Mouse (Mus musculus) heart, embryonic 13.5 days (tissue): ENCODE measurements at regions not wholly inside any gene's neighbourhood (a gene's known extent, or its start where the extent isn't known, plus 50 kb on each side); places are given as distances from the start of the nearest gene placed in this dataset.
A peak's percentile ranks its signal among the peaks of the same experiment; 100 is the strongest.

Source experiments
- ATAC-seq: fragments of 200-750 bp; cut with Nextera tagmentation; 2 replicates; pipeline ENCODE4 v1.8.0; 2017; ENCODE audit warnings: moderate TSS enrichment; ENCODE audit not compliant: insufficient number of reproducible peaks, low FRiP score, low TSS enrichment; ENCODE audit errors: extremely low read depth
- H3K27ac ChIP-seq: fragments of 300-500 bp; sonication (generic); replicated peaks from 2 replicates; pipeline ENCODE4 v1.5.1; 2015; ENCODE audit warnings: moderate library complexity, mild to moderate bottlenecking, inconsistent platforms
- H3K27me3 ChIP-seq: fragments of 300-500 bp; sonication (generic); replicated peaks from 2 replicates; pipeline ENCODE4 v1.6.1; 2015; ENCODE audit warnings: mild to moderate bottlenecking, inconsistent platforms
- H3K36me3 ChIP-seq: fragments of 300-500 bp; sonication (generic); 2 replicates; pipeline ENCODE4 v1.6.1; 2015; ENCODE audit warnings: mild to moderate bottlenecking, inconsistent platforms
- H3K4me1 ChIP-seq: fragments of 300-500 bp; sonication (generic); 2 replicates; pipeline ENCODE4 v1.6.1; 2015; ENCODE audit warnings: inconsistent platforms
- H3K4me2 ChIP-seq: fragments of 300-500 bp; sonication (generic); 2 replicates; pipeline ENCODE4 v1.6.1; 2015; ENCODE audit warnings: inconsistent platforms, mild to moderate bottlenecking, moderate library complexity
- H3K4me3 ChIP-seq: fragments of 300-500 bp; sonication (generic); 2 replicates; pipeline ENCODE4 v1.5.1; 2015; ENCODE audit warnings: moderate library complexity, mild to moderate bottlenecking, inconsistent platforms
- H3K9ac ChIP-seq: fragments of 300-500 bp; sonication (generic); 2 replicates; pipeline ENCODE4 v1.6.1; 2015; ENCODE audit warnings: inconsistent platforms, mild to moderate bottlenecking, moderate library complexity
- H3K9me3 ChIP-seq: fragments of 300-500 bp; sonication (generic); 2 replicates; pipeline ENCODE4 v1.6.1; 2016; ENCODE audit warnings: inconsistent platforms
- WGBS: fragments of 180-500 bp; shearing (Covaris S2); methylation state at CpG from one replicate; pipeline ENCODE4 v1.1.7; 2015; ENCODE audit warnings: mixed read lengths; 5-methylcytosine and 5-hydroxymethylcytosine counted together

DNA sequence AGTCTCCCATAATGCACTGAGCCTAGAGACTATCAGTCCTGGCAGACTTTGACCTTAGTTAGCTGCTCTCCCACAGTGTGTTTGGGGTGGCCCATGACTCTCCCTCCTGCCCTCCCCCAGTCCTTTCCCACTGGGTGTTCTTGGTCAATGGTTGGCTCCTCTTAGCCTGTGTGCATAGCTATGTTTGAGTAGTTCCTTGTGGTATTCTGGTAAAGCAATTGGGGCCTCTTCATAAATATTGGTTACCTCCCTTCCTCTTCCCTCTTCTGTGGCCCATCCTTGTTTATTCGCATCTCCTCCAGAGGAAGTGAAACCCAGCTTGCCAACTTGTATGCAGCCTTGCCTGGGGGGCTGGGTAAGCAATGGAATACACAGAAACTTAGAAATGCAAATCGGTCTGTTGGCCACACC, 74.0 kb downstream of the Zfp706 start:
- Histone ChIP-seq H3K4me1 (peaks cover 19% of the 10 kb centered on the region), H3K4me3 (no peak overlapping the region), H3K27ac (no peak overlapping the region), H3K9me3 (no peaks in the 10 kb centered on the region), H3K36me3 (no peaks in the 10 kb centered on the region), H3K4me2 (no peak overlapping the region), H3K9ac (no peak overlapping the region), H3K27me3 (no peaks in the 10 kb centered on the region)
- WGBS: 62% methylated on average over 2 of the region's 2 CpGs
- no peak for ATAC-seq

DNA sequence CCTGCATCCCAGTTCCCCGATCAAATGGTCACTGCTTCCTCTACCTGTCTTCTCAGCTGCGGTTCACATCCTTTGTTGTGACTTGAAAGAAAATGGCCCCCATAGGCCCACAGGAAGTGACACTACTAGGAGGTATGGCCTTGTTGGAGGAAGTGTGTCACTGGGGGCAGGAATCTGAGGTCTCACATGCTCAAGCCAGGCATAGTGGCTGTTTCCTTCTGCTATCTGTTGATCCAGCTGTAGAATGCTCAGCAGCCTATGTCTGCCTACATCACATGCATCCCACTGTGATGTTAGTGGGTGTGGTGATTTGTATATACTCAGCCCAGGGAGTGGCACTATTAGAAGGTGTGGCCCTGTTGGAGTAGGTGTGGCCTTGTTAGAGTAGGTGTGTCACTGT, 76.1 kb downstream of the Zfp706 start:
- Histone ChIP-seq H3K4me3 (no peak overlapping the region), H3K9me3 (no peaks in the 10 kb centered on the region), H3K9ac (no peak overlapping the region), H3K4me1 (peaks cover 3% of the 10 kb centered on the region; the same call in 1 of the 2 replicates), H3K36me3 (no peaks in the 10 kb centered on the region), H3K4me2 (no peak overlapping the region), H3K27me3 (no peaks in the 10 kb centered on the region), H3K27ac (no peak overlapping the region)
- 67% methylated on average over 2 of the region's 2 CpGs for WGBS
- ATAC-seq: no peak

DNA sequence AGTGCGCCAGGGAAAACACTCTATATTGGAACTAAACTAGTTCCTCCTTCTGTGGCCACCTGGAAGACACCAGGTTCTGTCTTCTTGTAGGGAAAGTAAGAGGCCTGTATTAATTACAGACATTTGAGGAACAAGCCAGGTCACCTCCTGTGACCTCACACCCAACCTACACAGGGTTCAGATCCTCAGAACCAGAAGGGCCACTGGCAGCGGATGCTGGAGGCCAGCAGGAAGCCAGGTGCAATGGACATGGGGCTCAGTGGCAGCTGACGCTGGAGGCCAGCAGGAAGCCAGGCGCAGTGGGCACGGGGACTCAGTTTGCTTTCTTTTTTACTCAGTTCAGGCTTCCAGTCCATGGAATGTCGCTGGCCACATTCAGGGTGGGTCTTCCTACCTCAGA, 77.1 kb downstream of the Zfp706 start:
- 80% methylated on average over 6 of the region's 6 CpGs for WGBS
- ATAC-seq: no peak
- peaks cover 2% of the 10 kb centered on the region; the same call in 1 of the 2 replicates for H3K4me1 ChIP-seq

DNA sequence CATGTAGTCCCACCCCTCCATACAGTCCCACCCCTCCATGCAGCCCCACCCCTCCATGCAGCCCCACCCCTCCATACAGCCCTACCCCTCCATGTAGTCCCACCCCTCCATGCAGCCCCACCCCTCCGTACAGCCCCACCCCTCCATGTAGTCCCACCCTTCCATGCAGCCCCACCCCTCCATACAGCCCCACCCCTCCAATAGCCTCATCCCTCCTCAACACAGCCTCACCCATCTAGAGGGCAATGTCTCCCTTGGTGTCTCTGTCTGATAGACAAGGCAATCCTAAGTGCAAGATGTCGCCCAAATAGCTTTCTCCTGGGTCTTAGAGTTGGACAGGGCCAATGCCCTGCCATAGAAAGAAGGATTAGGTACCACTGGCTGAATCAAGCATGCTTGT, 77.8 kb downstream of the Zfp706 start:
- Histone ChIP-seq H3K4me2 (no peak overlapping the region), H3K27ac (no peak overlapping the region), H3K4me1 (peaks cover 2% of the 10 kb centered on the region; the same call in 1 of the 2 replicates), H3K4me3 (no peak overlapping the region), H3K9me3 (no peaks in the 10 kb centered on the region), H3K9ac (no peak overlapping the region), H3K36me3 (no peaks in the 10 kb centered on the region), H3K27me3 (no peaks in the 10 kb centered on the region)
- WGBS: 81% methylated on average over 1 of the region's 2 CpGs
- ATAC-seq: no peak

More for the DNA sequence above, 77.1 kb downstream of the Zfp706 start:
- Histone ChIP-seq H3K4me3 (no peak overlapping the region), H3K4me2 (no peak overlapping the region), H3K36me3 (no peaks in the 10 kb centered on the region), H3K27me3 (no peaks in the 10 kb centered on the region), H3K9ac (no peak overlapping the region), H3K27ac (no peak overlapping the region), H3K9me3 (no peaks in the 10 kb centered on the region)

DNA sequence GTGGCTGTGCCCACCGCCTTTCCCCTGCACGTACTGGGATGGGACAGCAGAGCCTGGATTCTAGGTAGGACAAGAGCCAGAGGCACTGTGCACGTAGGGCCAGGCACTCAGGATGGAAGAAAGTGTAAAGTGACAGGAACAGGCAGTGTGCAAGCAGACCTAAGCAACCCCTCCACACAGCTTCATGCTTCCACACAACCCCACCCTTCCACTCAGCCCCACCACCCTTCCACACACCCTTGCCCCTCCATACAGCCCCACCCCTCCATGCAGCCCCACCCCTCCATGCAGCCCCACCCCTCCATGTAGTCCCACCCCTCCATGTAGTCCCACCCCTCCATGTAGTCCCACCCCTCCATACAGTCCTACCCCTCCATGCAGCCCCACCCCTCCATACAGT, 78.5 kb downstream of the Zfp706 start:
- H3K4me1 ChIP-seq: peaks cover 9% of the 10 kb centered on the region
- H3K9ac ChIP-seq: no peak overlapping the region
- H3K27ac ChIP-seq: no peak overlapping the region
- H3K36me3 ChIP-seq: no peaks in the 10 kb centered on the region
- H3K4me3 ChIP-seq: no peak overlapping the region
- no peak overlapping the region for H3K4me2 ChIP-seq
- H3K9me3 ChIP-seq: no peaks in the 10 kb centered on the region
- no peak for ATAC-seq
- H3K27me3 ChIP-seq: no peaks in the 10 kb centered on the region
- 86% methylated on average over 3 of the region's 3 CpGs for WGBS

DNA sequence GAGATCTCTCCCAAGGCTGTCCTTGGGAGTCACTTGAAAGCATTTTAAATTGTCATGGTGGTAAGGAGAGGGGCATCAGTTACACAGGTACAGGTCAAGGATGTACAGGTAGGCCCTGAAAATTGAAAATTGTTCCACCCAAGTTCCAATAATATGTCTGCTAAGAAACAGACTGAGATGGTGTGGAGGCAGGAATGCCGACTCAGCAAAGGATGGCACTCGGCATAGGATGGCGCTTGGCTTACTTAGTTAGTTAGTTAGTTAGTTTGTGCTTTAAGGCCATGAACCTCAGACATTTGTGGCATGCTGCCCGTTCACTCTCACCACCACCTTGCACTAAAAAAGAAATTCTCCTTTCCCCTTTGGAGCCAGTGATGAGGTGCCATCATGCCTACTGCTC, 78.9 kb downstream of the Zfp706 start:
- 89% methylated on average over 4 of the region's 4 CpGs for WGBS
- no peak overlapping the region for H3K4me3 ChIP-seq
- no peaks in the 10 kb centered on the region for H3K27me3 ChIP-seq
- peaks cover 13% of the 10 kb centered on the region for H3K4me1 ChIP-seq
- H3K9me3 ChIP-seq: no peaks in the 10 kb centered on the region
- no peak overlapping the region for H3K9ac ChIP-seq
- H3K36me3 ChIP-seq: no peaks in the 10 kb centered on the region
- H3K27ac ChIP-seq: no peak overlapping the region
- no peak for ATAC-seq
- no peak overlapping the region for H3K4me2 ChIP-seq

DNA sequence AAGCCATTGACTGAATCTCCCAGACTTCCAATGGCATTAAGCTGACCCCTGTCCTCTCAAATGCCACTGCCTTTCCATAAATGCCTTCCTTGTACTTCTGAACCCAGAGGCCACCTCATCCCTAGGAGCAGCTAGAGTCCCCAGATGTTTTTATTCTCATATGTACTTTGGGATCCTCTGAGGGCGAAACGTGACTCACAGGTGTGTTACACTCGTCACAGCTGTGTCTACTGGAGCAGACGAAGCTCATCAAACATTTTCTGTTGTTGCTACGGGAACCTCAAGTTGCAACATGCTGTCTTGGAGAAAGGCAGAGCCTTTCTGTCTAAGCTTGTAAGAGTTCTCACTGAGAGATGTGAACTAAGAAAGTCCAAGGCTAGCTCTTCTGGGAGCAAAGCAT, 80.1 kb downstream of the Zfp706 start:
- no peak for ATAC-seq
- H3K27me3 ChIP-seq: no peaks in the 10 kb centered on the region
- peaks cover 15% of the 10 kb centered on the region for H3K4me1 ChIP-seq
- no peak overlapping the region for H3K27ac ChIP-seq
- H3K9ac ChIP-seq: no peak overlapping the region
- H3K4me3 ChIP-seq: no peak overlapping the region
- H3K4me2 ChIP-seq: no peak overlapping the region
- H3K9me3 ChIP-seq: no peaks in the 10 kb centered on the region
- WGBS: 75% methylated on average over 5 of the region's 5 CpGs
- no peaks in the 10 kb centered on the region for H3K36me3 ChIP-seq

DNA sequence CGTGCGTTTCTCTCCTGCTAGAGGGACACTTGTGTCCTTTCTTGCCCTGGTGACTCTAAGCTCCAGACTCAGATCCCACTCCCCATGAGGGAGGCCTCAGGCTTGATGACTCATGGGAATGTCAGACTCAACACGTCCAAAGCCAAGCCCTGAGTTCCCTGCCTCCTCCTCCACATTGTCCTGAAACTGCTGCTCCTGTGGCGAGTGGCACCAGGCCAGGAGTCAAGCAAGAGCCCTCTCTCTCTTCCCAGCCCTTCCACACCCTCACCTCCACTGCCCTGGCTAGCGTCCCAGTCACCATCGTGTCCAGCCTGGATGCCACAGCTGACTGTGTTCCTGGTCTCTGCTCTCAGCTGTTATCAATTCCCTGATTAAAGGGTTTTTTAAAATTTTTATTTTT, 83.4 kb downstream of the Zfp706 start:
- H3K4me3 ChIP-seq: no peak overlapping the region
- peaks cover 15% of the 10 kb centered on the region for H3K4me1 ChIP-seq
- no peak overlapping the region for H3K4me2 ChIP-seq
- H3K9ac ChIP-seq: no peak overlapping the region
- no peaks in the 10 kb centered on the region for H3K9me3 ChIP-seq
- WGBS: 23% methylated on average over 6 of the region's 6 CpGs
- ATAC-seq: peak; percentile 37; the same call in 1 of the 2 replicates
- H3K36me3 ChIP-seq: no peaks in the 10 kb centered on the region
- peak overlapping the region; percentile 62 for H3K27ac ChIP-seq
- H3K27me3 ChIP-seq: no peaks in the 10 kb centered on the region

DNA sequence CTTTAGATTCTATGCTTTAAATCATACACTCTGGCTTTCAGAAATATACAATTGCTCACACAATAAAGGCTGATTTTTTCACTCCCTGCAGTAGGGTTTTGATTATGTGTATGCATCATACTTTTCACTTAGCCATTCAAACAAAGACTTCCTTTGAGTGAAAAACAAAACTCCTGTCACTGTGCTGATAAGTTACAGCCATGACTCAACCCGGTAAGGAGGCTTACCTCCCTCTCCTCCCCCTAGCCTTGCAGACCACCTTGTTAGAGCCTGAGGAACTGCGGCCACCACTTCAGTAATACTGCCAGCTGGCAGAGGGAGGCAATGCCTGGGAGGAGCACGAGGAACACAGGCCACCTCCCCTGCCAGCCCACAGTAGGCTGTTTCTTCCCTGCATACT, 86.2 kb downstream of the Zfp706 start:
- ATAC-seq: no peak
- WGBS: 30% methylated on average over 3 of the region's 3 CpGs

DNA sequence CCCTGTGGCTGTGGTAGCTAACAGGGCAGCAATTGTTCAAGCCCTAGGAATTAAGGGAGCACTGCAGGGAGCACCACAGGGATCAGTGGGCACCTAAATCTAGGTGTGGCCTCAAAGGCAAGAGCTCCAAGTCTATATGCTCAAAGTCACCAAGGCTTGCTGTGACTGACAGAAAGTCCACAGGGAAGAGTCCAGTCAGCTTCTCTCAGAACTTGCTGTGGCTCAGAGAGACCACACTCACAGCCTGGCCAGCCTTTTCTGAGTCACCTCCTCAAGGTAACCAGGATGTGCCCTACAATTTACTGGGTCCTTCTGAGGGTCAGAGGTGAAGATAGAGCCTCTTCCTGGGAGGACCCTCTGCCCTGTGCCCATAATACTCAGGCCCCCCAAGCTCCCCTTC, 86.7 kb downstream of the Zfp706 start:
- no peak overlapping the region for H3K4me2 ChIP-seq
- H3K27ac ChIP-seq: no peak overlapping the region
- no peak for ATAC-seq
- H3K36me3 ChIP-seq: no peaks in the 10 kb centered on the region
- peaks cover 42% of the 10 kb centered on the region for H3K4me1 ChIP-seq
- H3K4me3 ChIP-seq: no peak overlapping the region
- H3K27me3 ChIP-seq: no peaks in the 10 kb centered on the region
- H3K9ac ChIP-seq: no peak overlapping the region
- no peaks in the 10 kb centered on the region for H3K9me3 ChIP-seq

More for the DNA sequence above, 86.2 kb downstream of the Zfp706 start:
- H3K4me1 ChIP-seq: peaks cover 38% of the 10 kb centered on the region
- H3K36me3 ChIP-seq: no peaks in the 10 kb centered on the region
- H3K4me2 ChIP-seq: no peak overlapping the region
- no peak overlapping the region for H3K27ac ChIP-seq
- H3K27me3 ChIP-seq: no peaks in the 10 kb centered on the region
- H3K4me3 ChIP-seq: no peak overlapping the region
- H3K9ac ChIP-seq: no peak overlapping the region
- no peaks in the 10 kb centered on the region for H3K9me3 ChIP-seq

DNA sequence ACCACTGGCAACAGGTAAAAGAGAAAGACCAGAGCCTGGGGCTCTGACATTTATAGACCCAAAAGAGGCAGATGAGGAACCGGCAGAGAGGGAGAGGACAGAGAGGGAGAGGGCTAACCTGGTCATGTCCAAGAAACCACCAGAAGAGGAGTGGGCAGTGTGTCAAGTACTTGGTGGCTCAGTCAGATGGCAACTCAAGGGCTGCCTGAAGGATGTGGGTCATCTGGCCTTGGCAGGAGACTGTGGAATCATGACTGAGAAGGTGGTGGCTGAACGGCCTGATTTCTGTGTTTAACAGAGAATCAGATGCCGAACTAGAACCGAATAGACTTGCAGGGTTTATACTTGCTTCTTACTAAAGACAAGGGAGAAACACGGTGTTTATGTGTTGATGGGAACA, 87.9 kb downstream of the Zfp706 start:
- Histone ChIP-seq H3K36me3 (no peaks in the 10 kb centered on the region), H3K4me3 (no peak overlapping the region), H3K4me1 (peaks cover 39% of the 10 kb centered on the region), H3K27ac (no peak overlapping the region), H3K27me3 (no peaks in the 10 kb centered on the region), H3K9ac (no peak overlapping the region), H3K4me2 (no peak overlapping the region), H3K9me3 (no peaks in the 10 kb centered on the region)
- WGBS: 83% methylated on average over 5 of the region's 5 CpGs
- no peak for ATAC-seq

DNA sequence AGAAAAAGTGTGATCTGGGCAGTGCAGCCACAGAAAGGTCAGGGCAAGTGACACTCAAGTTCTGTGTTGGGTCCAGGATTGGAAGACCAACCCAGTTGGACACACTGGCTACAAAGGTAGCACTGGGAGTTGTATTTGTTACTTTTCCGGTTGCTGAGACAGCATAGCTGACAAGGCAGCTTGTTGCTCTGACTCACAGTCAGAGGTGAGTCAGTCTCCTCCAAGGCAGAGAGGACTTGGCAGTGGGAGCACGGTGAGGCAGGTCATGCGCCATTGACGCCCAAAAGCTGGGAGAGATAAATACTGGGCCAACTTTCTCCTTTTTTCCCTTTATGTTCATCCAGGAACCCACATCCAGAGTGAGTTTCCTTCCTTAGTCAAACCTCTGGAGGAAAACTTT, 88.4 kb downstream of the Zfp706 start:
- Histone ChIP-seq H3K9me3 (no peaks in the 10 kb centered on the region), H3K9ac (no peak overlapping the region), H3K27me3 (no peaks in the 10 kb centered on the region), H3K4me1 (peaks cover 34% of the 10 kb centered on the region), H3K4me2 (no peak overlapping the region), H3K27ac (no peak overlapping the region), H3K4me3 (no peak overlapping the region), H3K36me3 (no peaks in the 10 kb centered on the region)
- ATAC-seq: no peak
- 77% methylated on average over 4 of the region's 4 CpGs for WGBS
